Mouse (Mus musculus) forebrain, embryonic 10.5 days (tissue): ENCODE results near the gene Gm5426. TPM values are rescaled to one million over a fixed set of nuclear protein-coding genes. Genes with fewer than 3 reads are reported as not detected.
"Not testable (repeated sequence)": the region's sequence is repeated elsewhere in the genome, so short reads cannot be mapped to it uniquely, and the experiment has no call there.

Source experiments
- DNase-seq: peaks from one replicate; pipeline ENCODE4 v3.0.0-alpha.2; 2017; ENCODE audit warnings: low spot score; ENCODE audit errors: extremely low spot score
- H3K27ac ChIP-seq: fragments of 300-500 bp; sonication (generic); 2 replicates; pipeline ENCODE4 v1.5.1; 2016; ENCODE audit warnings: mild to moderate bottlenecking
- H3K27me3 ChIP-seq: fragments of 300-500 bp; sonication (generic); 2 replicates; pipeline ENCODE4 v1.6.1; 2016; ENCODE audit warnings: mild to moderate bottlenecking; ENCODE audit not compliant: poor library complexity, severe bottlenecking
- H3K36me3 ChIP-seq: fragments of 300-500 bp; sonication (generic); replicated peaks from 2 replicates; pipeline ENCODE4 v1.6.1; 2016; ENCODE audit warnings: mild to moderate bottlenecking, moderate library complexity
- H3K4me1 ChIP-seq: fragments of 300-500 bp; sonication (generic); 2 replicates; pipeline ENCODE4 v1.6.1; 2016
- H3K4me3 ChIP-seq: fragments of 300-500 bp; sonication (generic); 2 replicates; pipeline ENCODE4 v1.5.1; 2016; ENCODE audit warnings: mild to moderate bottlenecking, moderate library complexity
- H3K9me3 ChIP-seq: fragments of 300-500 bp; sonication (generic); 2 replicates; pipeline ENCODE4 v1.6.1; 2016; ENCODE audit warnings: mild to moderate bottlenecking, moderate library complexity
- WGBS: fragments of 180-500 bp; shearing (Covaris S2); methylation state at CpG from one replicate; pipeline ENCODE4 v1.1.7; 2016; 5-methylcytosine and 5-hydroxymethylcytosine counted together
- polyA plus RNA-seq: library from polyadenylated mRNA; unstranded; fragments of >200 nt; fragmentation: Nextera tagmentation; extraction: Ambion mirVana; gene quantifications from 2 replicates; pipeline ENCODE4 v1.2.1, GENCODE M21; 2016

The Gm5426 gene
- polyA plus RNA-seq, result not detected in 2 replicates

GRCm38 (mm10) chr10:96136451-96136850, at the start of gene Gm5426:
Gene Gm5426 (plus strand): TSS chr10:96136603.
- not testable (repeated sequence) for H3K4me1 ChIP-seq, H3K27ac ChIP-seq, H3K4me3 ChIP-seq, H3K27me3 ChIP-seq, H3K9me3 ChIP-seq, DNase-seq, H3K36me3 ChIP-seq
- 96% methylated on average over 6 of the region's 6 CpGs for WGBS

GRCm38 (mm10) chr10:96089744-96090143, 46.7 kb upstream of the Gm5426 start:
- DNase-seq, result no peak
- peaks cover 24% of the 10 kb centered on the region for H3K27me3 ChIP-seq
- H3K36me3 ChIP-seq, result no peaks in the 10 kb centered on the region
- H3K27ac ChIP-seq, result no peak overlapping the region
- 44% methylated on average over 1 of the region's 1 CpGs for whole genome bisulfite sequencing
- H3K4me1 ChIP-seq, result peaks cover 18% of the 10 kb centered on the region
- no peak overlapping the region for H3K4me3 ChIP-seq
- H3K9me3 ChIP-seq, result no peaks in the 10 kb centered on the region

GRCm38 (mm10) chr10:96090388-96090787, 46.0 kb upstream of the Gm5426 start:
- Histone ChIP-seq H3K9me3 (no peaks in the 10 kb centered on the region), H3K27me3 (peaks cover 24% of the 10 kb centered on the region), H3K36me3 (no peaks in the 10 kb centered on the region), H3K4me3 (no peak overlapping the region), H3K4me1 (peaks cover 19% of the 10 kb centered on the region), H3K27ac (no peak overlapping the region)
- no peak for DNase-seq
- 86% methylated on average over 3 of the region's 3 CpGs for WGBS

- Histone ChIP-seq H3K36me3 (no peaks in the 10 kb centered on the region), H3K4me3 (no peak overlapping the region), H3K27me3 (peaks cover 24% of the 10 kb centered on the region), H3K27ac (no peak overlapping the region), H3K4me1 (peaks cover 19% of the 10 kb centered on the region), H3K9me3 (no peaks in the 10 kb centered on the region)
- WGBS, result 48% methylated on average over 2 of the region's 2 CpGs
- DNase-seq, result no peak
Measured at GRCm38 (mm10) chr10:96093890-96094531, 42.4 kb upstream of the Gm5426 start.

- Histone ChIP-seq H3K9me3 (no peaks in the 10 kb centered on the region), H3K36me3 (no peaks in the 10 kb centered on the region), H3K27me3 (peaks cover 24% of the 10 kb centered on the region), H3K4me3 (no peak overlapping the region), H3K27ac (no peak overlapping the region), H3K4me1 (peaks cover 15% of the 10 kb centered on the region)
- WGBS, result 85% methylated on average over 2 of the region's 2 CpGs
- DNase-seq, result no peak
Measured at GRCm38 (mm10) chr10:96094559-96094958, 41.8 kb upstream of the Gm5426 start.

- 93% methylated on average over 7 of the region's 7 CpGs for WGBS
- H3K36me3 ChIP-seq, result no peaks in the 10 kb centered on the region
- H3K4me1 ChIP-seq, result peaks cover 11% of the 10 kb centered on the region
- peaks cover 18% of the 10 kb centered on the region; the same call in 1 of the 2 replicates for H3K27me3 ChIP-seq
- H3K4me3 ChIP-seq, result no peak overlapping the region
- no peak overlapping the region for H3K27ac ChIP-seq
- H3K9me3 ChIP-seq, result no peaks in the 10 kb centered on the region
- no peak for DNase-seq
Measured at GRCm38 (mm10) chr10:96096730-96097129, 39.7 kb upstream of the Gm5426 start.

- Histone ChIP-seq H3K4me1 (no peaks in the 10 kb centered on the region), H3K4me3 (no peak overlapping the region), H3K27ac (no peak overlapping the region), H3K27me3 (no peaks in the 10 kb centered on the region), H3K9me3 (no peaks in the 10 kb centered on the region), H3K36me3 (no peaks in the 10 kb centered on the region)
- 93% methylated on average over 4 of the region's 4 CpGs for WGBS
- DNase-seq, result no peak
Measured at GRCm38 (mm10) chr10:96101035-96101434, 35.4 kb upstream of the Gm5426 start.

- Histone ChIP-seq H3K27ac (no peak overlapping the region), H3K27me3 (no peaks in the 10 kb centered on the region), H3K4me1 (no peaks in the 10 kb centered on the region), H3K4me3 (no peak overlapping the region), H3K36me3 (no peaks in the 10 kb centered on the region), H3K9me3 (no peaks in the 10 kb centered on the region)
- 36% methylated on average over 3 of the region's 3 CpGs for WGBS
- no peak for DNase-seq
Measured at GRCm38 (mm10) chr10:96104158-96104557, 32.2 kb upstream of the Gm5426 start.

GRCm38 (mm10) chr10:96104624-96105023, 31.8 kb upstream of the Gm5426 start:
- Histone ChIP-seq H3K27me3 (no peaks in the 10 kb centered on the region), H3K4me3 (no peak overlapping the region), H3K9me3 (no peaks in the 10 kb centered on the region), H3K4me1 (no peaks in the 10 kb centered on the region), H3K27ac (no peak overlapping the region), H3K36me3 (no peaks in the 10 kb centered on the region)
- no peak for DNase-seq
- WGBS, result 89% methylated on average over 4 of the region's 4 CpGs

- no peaks in the 10 kb centered on the region for H3K9me3 ChIP-seq
- H3K4me1 ChIP-seq, result no peaks in the 10 kb centered on the region
- no peak overlapping the region for H3K4me3 ChIP-seq
- DNase-seq, result no peak
- no peaks in the 10 kb centered on the region for H3K36me3 ChIP-seq
- no peak overlapping the region for H3K27ac ChIP-seq
- WGBS, result 90% methylated on average over 2 of the region's 2 CpGs
- H3K27me3 ChIP-seq, result no peaks in the 10 kb centered on the region
Measured at GRCm38 (mm10) chr10:96105124-96105523, 31.3 kb upstream of the Gm5426 start.

- H3K27ac ChIP-seq, result no peak overlapping the region
- no peaks in the 10 kb centered on the region for H3K4me1 ChIP-seq
- H3K4me3 ChIP-seq, result no peak overlapping the region
- WGBS, result 79% methylated on average over 4 of the region's 4 CpGs
- no peaks in the 10 kb centered on the region for H3K36me3 ChIP-seq
- H3K27me3 ChIP-seq, result no peaks in the 10 kb centered on the region
- H3K9me3 ChIP-seq, result no peaks in the 10 kb centered on the region; the same call in 1 of the 2 replicates
- no peak for DNase-seq
Measured at GRCm38 (mm10) chr10:96106972-96107720, 29.3 kb upstream of the Gm5426 start.

GRCm38 (mm10) chr10:96107825-96108224, 28.6 kb upstream of the Gm5426 start:
- DNase-seq, result no peak
- Histone ChIP-seq H3K4me3 (no peak overlapping the region), H3K9me3 (no peaks in the 10 kb centered on the region; the same call in 1 of the 2 replicates), H3K4me1 (no peaks in the 10 kb centered on the region), H3K27me3 (no peaks in the 10 kb centered on the region), H3K36me3 (no peaks in the 10 kb centered on the region), H3K27ac (no peak overlapping the region)
- 77% methylated on average over 1 of the region's 1 CpGs for WGBS

- WGBS, result 91% methylated on average over 3 of the region's 3 CpGs
- Histone ChIP-seq H3K9me3 (no peaks in the 10 kb centered on the region; the same call in 1 of the 2 replicates), H3K27me3 (no peaks in the 10 kb centered on the region), H3K36me3 (no peaks in the 10 kb centered on the region), H3K4me1 (no peaks in the 10 kb centered on the region), H3K4me3 (no peak overlapping the region), H3K27ac (no peak overlapping the region)
- DNase-seq, result no peak
Measured at GRCm38 (mm10) chr10:96115325-96115724, 21.1 kb upstream of the Gm5426 start.
